Mouse (Mus musculus) layer of hippocampus, postnatal 14 days (tissue): ENCODE results near the gene Ptprn. TPM values are rescaled to one million over a fixed set of nuclear protein-coding genes. Genes with fewer than 3 reads are reported as not detected.
A peak's percentile ranks its signal among the peaks of the same experiment; 100 is the strongest.
"Not testable (repeated sequence)": the region's sequence is repeated elsewhere in the genome, so short reads cannot be mapped to it uniquely, and the experiment has no call there.

Source experiments
- DNase-seq, 2 experiments: peaks; one replicate each; pipeline ENCODE4 v3.0.0; 2021 to 2022; ENCODE audit warnings: low spot score in 2 of 2, mixed read lengths in 1 of 2
- total RNA-seq, 2 experiments: library from RNA; stranded (reverse); gene quantifications; 2 replicates each; pipeline ENCODE4 v1.2.3; 2021

Gene Ptprn
- total RNA-seq, 2 experiments from 2014 or later: 326 to 350 TPM

- DNase-seq: peak; percentile 86 to 88
Observed at GRCm38 (mm10) chr1:75253849-75254624, 10.3 kb downstream of the Ptprn start.

GRCm38 (mm10) chr1:75253029-75253428 lies 11.3 kb downstream of the Ptprn start:
- DNase-seq: no peak

GRCm38 (mm10) chr1:75252308-75252707 lies 12.0 kb downstream of the Ptprn start:
- DNase-seq: no peak

GRCm38 (mm10) chr1:75251112-75251970 lies 13.0 kb downstream of the Ptprn start:
- no peak for DNase-seq

- DNase-seq: no peak
Observed at GRCm38 (mm10) chr1:75250498-75250897, 13.8 kb downstream of the Ptprn start.

- DNase-seq: no peak
Observed at GRCm38 (mm10) chr1:75248041-75248772, 16.1 kb downstream of the Ptprn start.

GRCm38 (mm10) chr1:75247071-75247930 lies 17.0 kb downstream of the Ptprn start:
- no peak for DNase-seq

- peak in 1 of 2 experiments; percentile 73 for DNase-seq
Observed at GRCm38 (mm10) chr1:75244836-75245235, 19.5 kb downstream of the Ptprn start.

GRCm38 (mm10) chr1:75244175-75244826 lies 20.0 kb downstream of the Ptprn start:
- DNase-seq: no peak

GRCm38 (mm10) chr1:75243411-75243810 lies 20.9 kb downstream of the Ptprn start:
- DNase-seq: no peak

GRCm38 (mm10) chr1:75239591-75239990 lies 24.7 kb downstream of the Ptprn start:
- no peak for DNase-seq

- peak; percentile 72 to 86 for DNase-seq
Observed at GRCm38 (mm10) chr1:75236117-75237050, 27.9 kb downstream of the Ptprn start, which contains the start of gene Dnajb2. Gene Dnajb2 (plus strand): TSS chr1:75236406.

GRCm38 (mm10) chr1:75234606-75235005 lies 29.7 kb downstream of the Ptprn start:
- no peak for DNase-seq

- DNase-seq: not testable (repeated sequence)
Observed at GRCm38 (mm10) chr1:75232489-75232888, 31.8 kb downstream of the Ptprn start.

GRCm38 (mm10) chr1:75231664-75232152 lies 32.6 kb downstream of the Ptprn start, which contains the start of gene A630095N17Rik:
Gene A630095N17Rik (minus strand): TSS chr1:75232102.
- DNase-seq: no peak

GRCm38 (mm10) chr1:75231224-75231623 lies 33.1 kb downstream of the Ptprn start:
- DNase-seq: no peak

GRCm38 (mm10) chr1:75230335-75230994 lies 33.8 kb downstream of the Ptprn start:
- no peak for DNase-seq

- DNase-seq: no peak
Observed at GRCm38 (mm10) chr1:75229158-75229557, 35.1 kb downstream of the Ptprn start.
